Mouse (Mus musculus) cortical plate, adult 2 months (tissue): ENCODE data around the gene Tmem219.
A peak's percentile ranks its signal among the peaks of the same experiment; 100 is the strongest.

ENCODE experiments used
- CTCF ChIP-seq: fragments of 200-500 bp; IDR thresholded peaks from 2 replicates; pipeline ENCODE4 v1.5.1; 2011; ENCODE audit warnings: mild to moderate bottlenecking, control low read depth, low read length; ENCODE audit not compliant: insufficient read depth; ENCODE audit errors: extremely low read depth
- POLR2A ChIP-seq: fragments of 200-500 bp; IDR thresholded peaks from 2 replicates; pipeline ENCODE4 v1.6.1; 2011; ENCODE audit warnings: mild to moderate bottlenecking, low read length, control low read depth; ENCODE audit not compliant: insufficient read depth; ENCODE audit errors: extremely low read depth

DNA sequence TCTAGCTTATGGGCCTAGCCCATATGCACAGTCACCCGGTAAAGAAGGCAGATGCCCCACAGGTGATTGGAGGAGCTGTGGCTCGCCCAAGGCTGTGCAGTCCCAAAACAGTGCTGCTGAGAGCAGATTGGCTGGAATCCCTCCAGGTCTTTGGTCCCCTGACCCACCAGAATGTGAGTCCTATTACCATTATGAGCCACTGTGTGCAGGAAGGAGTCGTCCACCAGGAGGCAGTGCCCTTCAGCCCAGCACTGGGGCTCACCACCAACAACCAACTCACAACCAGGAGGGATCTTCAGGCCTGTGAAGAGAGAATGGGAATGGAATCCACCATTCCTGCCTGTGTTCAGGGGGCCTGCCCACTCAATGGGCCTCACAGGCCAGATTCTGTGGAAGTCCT lies 23.8 kb upstream of the Tmem219 start:
- peak; percentile 52 for TF ChIP-seq CTCF
- TF ChIP-seq POLR2A: no peak
